Mouse (Mus musculus): ENCODE results near the gene Rab33b. TPM values are rescaled to one million over a fixed set of nuclear protein-coding genes. Genes with fewer than 3 reads are reported as not detected.
A peak's percentile ranks its signal among the peaks of the same experiment; 100 is the strongest.

Gene Rab33b
- polyA plus RNA-seq, 1 experiment from 2014 or later: 33.6 TPM

- 0 out of 2 replicates have a peak, but pooled peaks have one; percentile 19 for ATAC-seq
- Histone ChIP-seq H3K9ac (ENCODE audit: low read depth, low read length) (no peak overlapping the region), H3K36me3 (ENCODE audit: control insufficient read depth, insufficient read depth, low read length) (peaks cover 20% of the 10 kb centered on the region), H3K4me3 (ENCODE audit: low read depth, low read length) (no peak overlapping the region), H3K27me3 (ENCODE audit: control insufficient read depth, insufficient read depth, low read depth, low read length) (no peaks in the 10 kb centered on the region), H3K9me3 (replicated peaks; ENCODE audit: control insufficient read depth, low read length, poor library complexity, severe bottlenecking) (no peaks in the 10 kb centered on the region), H3K4me1 (ENCODE audit: control insufficient read depth, insufficient read depth, low read length) (no peaks in the 10 kb centered on the region), H3K27ac (ENCODE audit: low read length) (no peak overlapping the region), H3K4me2 (ENCODE audit: low read length) (no peak overlapping the region)
- 61% methylated on average over 19 of the region's 19 CpGs for WGBS
Measured at GRCm38 (mm10) chr3:51544442-51545128, 60.9 kb downstream of the Rab33b start.

Other genes starting within 250 kb of the Rab33b start
- gene Elf2, start 143.3 kb upstream of the Rab33b start, polyA plus RNA-seq (2015; fragmentation: Nextera tagmentation; extraction: Ambion mirVana): 27.1 and 27.7 TPM in 2 replicates
- gene Mgarp, start 87.2 kb upstream of the Rab33b start, polyA plus RNA-seq (2015; fragmentation: Nextera tagmentation; extraction: Ambion mirVana): 0.39 and 0.82 TPM in 2 replicates
- 680 and 706 TPM in 2 replicates for gene Ndufc1, start 74.9 kb upstream of the Rab33b start, polyA plus RNA-seq (2015; fragmentation: Nextera tagmentation; extraction: Ambion mirVana)
- 38.2 and 41.3 TPM in 2 replicates for gene Naa15, start 68.8 kb upstream of the Rab33b start, polyA plus RNA-seq (2015; fragmentation: Nextera tagmentation; extraction: Ambion mirVana)
- 2.6 and 2.7 TPM in 2 replicates for gene Setd7, start 77.0 kb downstream of the Rab33b start, polyA plus RNA-seq (2015; fragmentation: Nextera tagmentation; extraction: Ambion mirVana)
- 0.66 and 0.94 TPM in 2 replicates for gene Mgst2, start 176.4 kb downstream of the Rab33b start, polyA plus RNA-seq (2015; fragmentation: Nextera tagmentation; extraction: Ambion mirVana)